Mouse (Mus musculus): ENCODE measurements around the gene Mpp6. TPM values are rescaled to one million over a fixed set of nuclear protein-coding genes. Genes with fewer than 3 reads are reported as not detected.

Mpp6 gene
- polyA plus RNA-seq, 1 experiment from 2014 or later = 55.3 TPM

- Histone ChIP-seq H3K36me3 (0 out of 2 replicates have a peak, but pooled peaks cover 9% of the 10 kb centered on the region), H3K9ac (no peak overlapping the region), H3K9me3 (replicated peaks) (no peaks in the 10 kb centered on the region), H3K27me3 (no peaks in the 10 kb centered on the region), H3K27ac (replicated peaks) (no peak overlapping the region), H3K4me3 (replicated peaks) (no peak overlapping the region), H3K4me1 (no peaks in the 10 kb centered on the region), H3K4me2 (replicated peaks) (no peak overlapping the region)
- 82% methylated on average over 5 of the region's 5 CpGs for WGBS
- ATAC-seq (ENCODE audit: insufficient number of reproducible peaks, low FRiP score, low TSS enrichment, low read depth) = no peak
Measured at GRCm38 (mm10) chr6:50193851-50194250, 83.8 kb downstream of the Mpp6 start.

- no peaks in the 10 kb centered on the region for H3K27me3 ChIP-seq
- H3K36me3 ChIP-seq = no peaks in the 10 kb centered on the region
- no peak overlapping the region for H3K9ac ChIP-seq
- H3K4me1 ChIP-seq = no peaks in the 10 kb centered on the region
- ATAC-seq (ENCODE audit: insufficient number of reproducible peaks, low FRiP score, low TSS enrichment, low read depth) = no peak
- no peak overlapping the region for H3K4me3 ChIP-seq (replicated peaks)
- no peaks in the 10 kb centered on the region for H3K9me3 ChIP-seq (replicated peaks)
- WGBS = 83% methylated on average over 4 of the region's 4 CpGs
- H3K4me2 ChIP-seq (replicated peaks) = no peak overlapping the region
- H3K27ac ChIP-seq (replicated peaks) = no peak overlapping the region
Measured at GRCm38 (mm10) chr6:50204356-50204755, 94.3 kb downstream of the Mpp6 start.

GRCm38 (mm10) chr6:50205093-50205492, 95.1 kb downstream of the Mpp6 start:
- Histone ChIP-seq H3K9ac (no peak overlapping the region), H3K4me2 (replicated peaks) (no peak overlapping the region)
- 81% methylated on average over 4 of the region's 4 CpGs for WGBS

GRCm38 (mm10) chr6:50214711-50215372, 104.8 kb downstream of the Mpp6 start:
- no peaks in the 10 kb centered on the region for H3K9me3 ChIP-seq (replicated peaks)
- H3K9ac ChIP-seq = no peak overlapping the region
- H3K4me2 ChIP-seq (replicated peaks) = no peak overlapping the region
- no peak overlapping the region for H3K4me3 ChIP-seq (replicated peaks)
- ATAC-seq (ENCODE audit: insufficient number of reproducible peaks, low FRiP score, low TSS enrichment, low read depth) = no peak
- no peaks in the 10 kb centered on the region for H3K27me3 ChIP-seq
- no peak overlapping the region for H3K27ac ChIP-seq (replicated peaks)
- 41% methylated on average over 2 of the region's 2 CpGs for WGBS
- H3K4me1 ChIP-seq = no peaks in the 10 kb centered on the region
- no peaks in the 10 kb centered on the region for H3K36me3 ChIP-seq

More at GRCm38 (mm10) chr6:50205093-50205492, 95.1 kb downstream of the Mpp6 start:
- H3K4me1 ChIP-seq = no peaks in the 10 kb centered on the region
- no peak overlapping the region for H3K27ac ChIP-seq (replicated peaks)
- no peaks in the 10 kb centered on the region for H3K27me3 ChIP-seq
- H3K9me3 ChIP-seq (replicated peaks) = no peaks in the 10 kb centered on the region
- ATAC-seq (ENCODE audit: insufficient number of reproducible peaks, low FRiP score, low TSS enrichment, low read depth) = no peak
- no peaks in the 10 kb centered on the region for H3K36me3 ChIP-seq
- no peak overlapping the region for H3K4me3 ChIP-seq (replicated peaks)

- WGBS = 77% methylated on average over 2 of the region's 2 CpGs
- no peak for ATAC-seq (ENCODE audit: insufficient number of reproducible peaks, low FRiP score, low TSS enrichment, low read depth)
- H3K27ac ChIP-seq (replicated peaks) = no peak overlapping the region
Measured at GRCm38 (mm10) chr6:50215373-50215745, 105.3 kb downstream of the Mpp6 start.

GRCm38 (mm10) chr6:50215986-50216385, 105.9 kb downstream of the Mpp6 start:
- Histone ChIP-seq H3K4me3 (replicated peaks) (no peak overlapping the region), H3K36me3 (no peaks in the 10 kb centered on the region), H3K27me3 (no peaks in the 10 kb centered on the region), H3K9me3 (replicated peaks) (no peaks in the 10 kb centered on the region), H3K4me2 (replicated peaks) (no peak overlapping the region), H3K27ac (replicated peaks) (no peak overlapping the region), H3K9ac (no peak overlapping the region), H3K4me1 (no peaks in the 10 kb centered on the region)
- 87% methylated on average over 4 of the region's 4 CpGs for WGBS
- ATAC-seq (ENCODE audit: insufficient number of reproducible peaks, low FRiP score, low TSS enrichment, low read depth) = no peak

More at GRCm38 (mm10) chr6:50215373-50215745, 105.3 kb downstream of the Mpp6 start:
- no peak overlapping the region for H3K4me3 ChIP-seq (replicated peaks)
- no peaks in the 10 kb centered on the region for H3K36me3 ChIP-seq
- H3K4me2 ChIP-seq (replicated peaks) = no peak overlapping the region
- no peaks in the 10 kb centered on the region for H3K27me3 ChIP-seq
- H3K9ac ChIP-seq = no peak overlapping the region
- H3K4me1 ChIP-seq = no peaks in the 10 kb centered on the region
- H3K9me3 ChIP-seq (replicated peaks) = no peaks in the 10 kb centered on the region

GRCm38 (mm10) chr6:50218628-50219027, 108.6 kb downstream of the Mpp6 start:
- no peak overlapping the region for H3K4me3 ChIP-seq (replicated peaks)
- H3K27me3 ChIP-seq = no peaks in the 10 kb centered on the region
- H3K36me3 ChIP-seq = no peaks in the 10 kb centered on the region
- H3K4me2 ChIP-seq (replicated peaks) = no peak overlapping the region
- WGBS = 59% methylated on average over 3 of the region's 3 CpGs
- no peak for ATAC-seq (ENCODE audit: insufficient number of reproducible peaks, low FRiP score, low TSS enrichment, low read depth)
- no peak overlapping the region for H3K27ac ChIP-seq (replicated peaks)
- no peaks in the 10 kb centered on the region for H3K4me1 ChIP-seq
- no peak overlapping the region for H3K9ac ChIP-seq
- no peaks in the 10 kb centered on the region for H3K9me3 ChIP-seq (replicated peaks)

- Histone ChIP-seq H3K27ac (replicated peaks) (no peak overlapping the region), H3K9me3 (replicated peaks) (no peaks in the 10 kb centered on the region), H3K36me3 (no peaks in the 10 kb centered on the region), H3K4me1 (no peaks in the 10 kb centered on the region), H3K4me3 (replicated peaks) (no peak overlapping the region), H3K27me3 (no peaks in the 10 kb centered on the region), H3K4me2 (replicated peaks) (no peak overlapping the region), H3K9ac (no peak overlapping the region)
- WGBS = 81% methylated on average over 6 of the region's 6 CpGs
- ATAC-seq (ENCODE audit: insufficient number of reproducible peaks, low FRiP score, low TSS enrichment, low read depth) = no peak
Measured at GRCm38 (mm10) chr6:50219066-50219465, 109.0 kb downstream of the Mpp6 start.

GRCm38 (mm10) chr6:50220863-50221262, 110.8 kb downstream of the Mpp6 start:
- H3K9ac ChIP-seq = no peak overlapping the region
- H3K4me3 ChIP-seq (replicated peaks) = no peak overlapping the region
- no peak overlapping the region for H3K27ac ChIP-seq (replicated peaks)
- WGBS = 49% methylated on average over 6 of the region's 6 CpGs
- H3K9me3 ChIP-seq (replicated peaks) = no peaks in the 10 kb centered on the region
- no peaks in the 10 kb centered on the region for H3K36me3 ChIP-seq
- H3K4me1 ChIP-seq = no peaks in the 10 kb centered on the region
- no peaks in the 10 kb centered on the region for H3K27me3 ChIP-seq
- H3K4me2 ChIP-seq (replicated peaks) = no peak overlapping the region
- ATAC-seq (ENCODE audit: insufficient number of reproducible peaks, low FRiP score, low TSS enrichment, low read depth) = no peak

- Histone ChIP-seq H3K36me3 (no peaks in the 10 kb centered on the region), H3K27me3 (no peaks in the 10 kb centered on the region), H3K4me3 (replicated peaks) (no peak overlapping the region), H3K9ac (no peak overlapping the region), H3K4me1 (no peaks in the 10 kb centered on the region), H3K27ac (replicated peaks) (no peak overlapping the region), H3K9me3 (replicated peaks) (no peaks in the 10 kb centered on the region), H3K4me2 (replicated peaks) (no peak overlapping the region)
- ATAC-seq (ENCODE audit: insufficient number of reproducible peaks, low FRiP score, low TSS enrichment, low read depth) = no peak
- 75% methylated on average over 5 of the region's 5 CpGs for WGBS
Measured at GRCm38 (mm10) chr6:50222351-50222750, 112.3 kb downstream of the Mpp6 start.

- no peak for ATAC-seq (ENCODE audit: insufficient number of reproducible peaks, low FRiP score, low TSS enrichment, low read depth)
- Histone ChIP-seq H3K36me3 (no peaks in the 10 kb centered on the region), H3K9ac (no peak overlapping the region), H3K4me2 (replicated peaks) (no peak overlapping the region), H3K27ac (replicated peaks) (no peak overlapping the region), H3K4me1 (no peaks in the 10 kb centered on the region), H3K27me3 (no peaks in the 10 kb centered on the region), H3K9me3 (replicated peaks) (no peaks in the 10 kb centered on the region), H3K4me3 (replicated peaks) (no peak overlapping the region)
- WGBS = 73% methylated on average over 5 of the region's 5 CpGs
Measured at GRCm38 (mm10) chr6:50222986-50223385, 112.9 kb downstream of the Mpp6 start.

- Histone ChIP-seq H3K27ac (replicated peaks) (no peak overlapping the region), H3K4me2 (replicated peaks) (no peak overlapping the region), H3K4me3 (replicated peaks) (no peak overlapping the region), H3K36me3 (no peaks in the 10 kb centered on the region), H3K9ac (no peak overlapping the region), H3K4me1 (no peaks in the 10 kb centered on the region), H3K9me3 (replicated peaks) (no peaks in the 10 kb centered on the region), H3K27me3 (no peaks in the 10 kb centered on the region)
- 82% methylated on average over 4 of the region's 4 CpGs for WGBS
- ATAC-seq (ENCODE audit: insufficient number of reproducible peaks, low FRiP score, low TSS enrichment, low read depth) = no peak
Measured at GRCm38 (mm10) chr6:50223606-50224005, 113.6 kb downstream of the Mpp6 start.
